Mouse (Mus musculus): Measurements from ENCODE around the gene Ogdh.

DNA sequence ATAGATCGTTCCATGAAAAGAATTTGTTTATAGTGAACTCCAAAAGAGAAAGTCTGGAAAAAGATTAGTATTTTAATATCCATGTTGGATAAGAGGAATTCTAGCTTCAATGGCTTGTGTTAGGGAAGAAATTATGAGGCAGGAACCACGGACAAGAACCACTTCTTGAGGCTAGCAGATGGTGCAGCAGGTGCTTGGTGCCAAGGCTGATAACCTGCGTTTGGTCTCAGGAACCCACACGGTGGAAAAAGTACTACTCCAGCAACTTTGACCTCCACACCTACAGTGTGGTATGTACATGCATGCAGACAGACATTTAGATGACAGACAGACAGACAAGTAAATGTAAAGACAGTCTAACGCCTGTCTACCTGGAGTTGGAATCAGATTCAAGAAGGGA, 27.1 kb downstream of the Ogdh start:
- no peak for TF ChIP-seq CTCF (IDR thresholded peaks at IDR 0.05; ENCODE audit: low read depth, low read length)
- no peak for TF ChIP-seq GATA2 (IDR thresholded peaks at IDR 0.05; ENCODE audit: borderline replicate concordance, low read depth, low read length)
